Mouse (Mus musculus) embryonic fibroblast, embryonic 13.5 days (primary cell): ENCODE results near the gene Car10.

Experiments used
- CTCF ChIP-seq: IDR thresholded peaks from 2 replicates; pipeline ENCODE4 v1.5.1; 2011; ENCODE audit warnings: mild to moderate bottlenecking, control low read depth, low read length, moderate library complexity, borderline replicate concordance; ENCODE audit not compliant: insufficient read depth
- POLR2A ChIP-seq: IDR thresholded peaks from 2 replicates; pipeline ENCODE4 v1.6.1; 2011; ENCODE audit warnings: low read depth, mild to moderate bottlenecking, control low read depth, low read length, moderate library complexity

- TF ChIP-seq POLR2A = no peak
- no peak for TF ChIP-seq CTCF
These were observed 3.3 kb downstream of the Car10 start for GRCm38 (mm10) chr11:93101106-93101505.
